Mouse (Mus musculus): ENCODE results near the gene Tekt5.

Tekt5 gene

DNA sequence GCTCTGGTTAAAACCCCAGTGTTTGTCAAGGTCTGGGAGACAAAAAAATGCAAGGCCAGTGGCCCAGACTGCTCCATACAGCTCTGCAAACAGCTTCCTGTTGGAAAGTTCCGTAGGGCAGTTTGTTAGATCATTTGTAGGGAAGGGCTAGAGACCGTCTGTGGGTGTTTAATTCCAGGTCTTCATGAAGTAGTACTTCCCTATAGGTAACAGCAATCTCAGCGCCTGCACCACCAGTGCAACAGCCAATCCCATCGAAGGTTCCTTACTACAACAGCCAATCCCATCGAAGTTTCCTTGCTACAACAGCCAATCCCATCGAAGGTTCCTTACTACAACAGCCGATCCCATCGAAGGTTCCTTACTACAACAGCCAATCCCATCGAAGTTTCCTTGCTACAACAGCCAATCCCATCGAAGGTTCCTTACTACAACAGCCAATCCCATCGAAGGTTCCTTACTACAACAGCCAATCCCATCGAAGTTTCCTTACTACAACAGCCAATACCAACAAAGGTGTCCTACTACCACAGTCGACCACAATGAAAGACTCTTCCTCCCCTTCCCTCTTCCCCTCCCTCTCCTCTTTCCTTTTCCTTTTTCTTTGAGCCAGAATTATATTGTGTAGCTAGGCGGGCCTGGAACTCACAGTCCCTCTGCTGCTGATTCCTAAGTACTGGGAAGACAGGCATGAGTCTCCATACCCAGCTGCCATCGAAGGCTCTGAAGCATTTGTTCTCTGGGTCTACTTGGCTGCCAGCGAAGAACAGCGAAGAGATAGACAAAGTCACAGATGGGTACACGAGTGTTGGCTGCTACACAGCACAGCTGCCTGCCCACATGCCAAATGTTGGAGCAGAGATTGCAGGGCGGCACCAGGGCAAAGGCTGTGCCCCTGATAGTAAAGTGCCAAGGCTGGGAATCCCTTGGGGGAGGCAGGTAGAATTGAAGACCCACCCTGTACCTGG is 58.6 kb downstream of the Tekt5 start:
- no peak for DNase-seq (ENCODE audit: low spot score)

DNA sequence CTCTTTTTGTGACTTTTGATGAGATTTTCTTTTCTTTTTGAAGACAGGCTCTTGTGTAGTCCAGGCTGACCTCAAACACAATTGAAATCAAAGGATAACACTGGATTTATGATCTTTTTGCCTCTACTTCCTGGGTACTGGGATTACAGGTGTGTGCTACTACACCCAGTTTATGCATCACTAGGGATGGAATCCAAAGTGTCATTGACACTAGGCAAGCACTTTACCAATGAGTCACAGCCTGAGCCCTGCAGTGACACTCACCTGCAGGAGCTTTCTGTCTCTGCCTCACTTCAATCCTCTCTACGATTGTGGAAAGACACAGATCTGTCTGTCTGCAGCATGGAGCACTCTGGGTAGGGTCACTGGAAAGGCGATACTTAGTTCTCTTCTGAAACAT is 59.3 kb downstream of the Tekt5 start:
- no peak for DNase-seq (ENCODE audit: low spot score)

GRCm38 (mm10) chr16:10332732-10333131 is 62.6 kb downstream of the Tekt5 start:
- no peak for DNase-seq (ENCODE audit: low spot score)

GRCm38 (mm10) chr16:10330586-10331495 is 64.4 kb downstream of the Tekt5 start:
- DNase-seq (ENCODE audit: low spot score), result peak; percentile 16

DNA sequence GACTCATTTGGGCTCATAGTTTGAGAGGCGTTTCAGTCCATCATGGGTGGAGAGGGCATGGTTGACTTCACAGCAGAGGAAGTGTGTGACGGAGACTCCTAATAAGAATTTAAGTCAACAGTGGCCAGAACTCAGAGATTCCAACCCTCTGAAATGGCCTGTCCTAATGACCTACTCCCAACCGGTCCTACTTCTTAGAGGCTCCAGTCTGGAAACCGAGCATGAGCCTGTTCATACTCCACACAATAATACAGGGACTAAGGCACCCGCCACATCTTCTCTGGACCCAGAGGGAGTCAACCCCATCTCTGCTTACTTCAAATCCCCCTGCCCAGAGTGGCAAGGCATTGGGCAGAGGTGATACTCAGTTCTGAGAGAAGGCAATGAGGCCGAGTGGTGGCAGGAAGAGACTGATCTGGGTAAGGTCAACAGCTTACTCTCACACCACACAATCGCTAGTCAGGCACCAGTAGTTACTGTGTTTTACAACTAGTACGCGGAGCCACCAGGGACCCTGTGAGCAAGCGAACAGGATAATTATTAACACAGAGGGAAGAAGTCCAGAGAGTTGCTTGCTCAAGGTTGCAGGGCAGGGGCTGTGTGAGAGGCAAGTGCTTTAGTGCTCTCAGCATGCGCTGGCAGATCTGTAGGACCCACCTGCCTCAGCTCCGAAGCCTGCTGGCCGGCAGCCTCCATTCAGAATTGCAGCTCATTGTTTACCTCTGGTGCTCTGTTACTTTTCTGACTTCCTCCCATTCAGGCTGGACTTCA is 67.5 kb downstream of the Tekt5 start:
- no peak for DNase-seq (ENCODE audit: low spot score)

DNA sequence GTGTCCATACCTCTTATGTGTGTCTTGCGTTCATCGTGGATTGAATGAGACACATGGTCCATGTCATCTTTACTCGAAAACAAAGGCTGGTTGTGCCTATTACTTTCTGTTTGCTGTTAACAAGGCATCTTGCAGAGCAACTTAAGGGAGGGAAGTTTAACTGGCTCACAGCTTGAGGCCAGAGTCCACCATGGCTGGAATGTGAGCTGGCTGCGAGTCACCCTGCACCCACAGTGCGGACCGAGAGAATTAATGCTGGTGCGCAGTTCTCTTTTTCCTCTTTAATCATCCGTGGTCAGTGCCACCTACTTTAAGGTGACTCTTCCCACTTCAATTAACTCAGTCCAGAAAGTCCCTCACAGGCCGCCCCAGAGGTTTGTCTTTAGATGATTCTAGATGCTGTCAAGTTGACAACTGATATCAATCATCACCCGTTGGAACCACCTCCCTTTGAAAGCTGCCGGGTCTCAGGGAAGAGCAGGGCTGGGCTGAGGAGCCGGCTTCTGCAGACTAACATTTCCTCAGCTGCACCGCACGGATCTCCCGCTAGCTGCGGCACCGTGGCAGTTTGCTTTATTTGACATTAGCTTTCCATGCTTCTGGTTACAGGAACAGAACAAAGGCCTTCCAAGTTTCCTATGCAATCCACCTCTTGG is 75.2 kb downstream of the Tekt5 start:
- no peak for DNase-seq (ENCODE audit: low spot score)

GRCm38 (mm10) chr16:10317197-10317544 is 78.1 kb downstream of the Tekt5 start:
- DNase-seq (ENCODE audit: low spot score), result no peak

DNA sequence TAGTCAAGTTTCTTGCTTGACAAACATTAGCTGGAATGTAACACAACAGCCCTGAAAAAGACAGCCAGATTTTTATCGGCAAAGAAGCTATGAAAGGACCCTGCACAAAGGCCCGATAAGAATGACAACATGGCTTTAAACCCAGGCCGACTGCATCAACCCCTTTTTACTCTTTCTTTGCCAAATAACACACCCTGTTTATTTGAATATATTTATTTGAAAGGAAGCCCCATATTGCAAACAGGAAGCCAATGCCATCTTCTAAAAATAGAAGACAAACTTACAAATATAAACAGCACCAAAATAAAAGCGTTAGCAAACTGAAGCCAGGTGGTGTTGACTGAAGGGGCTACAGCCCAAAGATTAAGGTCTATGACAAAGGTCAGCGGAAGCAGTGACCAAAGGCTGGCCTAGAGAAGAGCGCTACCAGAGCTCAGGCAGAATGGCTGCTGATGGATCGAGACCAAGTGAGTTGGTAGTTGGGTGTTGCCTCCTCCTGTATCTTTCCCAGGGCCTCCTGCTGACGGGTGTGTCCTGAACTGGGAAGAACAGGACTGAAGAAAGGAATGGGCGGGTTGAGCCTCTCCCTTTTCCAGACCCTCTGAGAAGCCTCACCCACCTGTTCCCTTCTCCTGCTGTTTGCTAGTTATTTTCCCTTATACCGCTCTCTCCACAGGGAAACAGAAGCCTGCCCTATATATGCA is 78.6 kb downstream of the Tekt5 start:
- no peak for DNase-seq (ENCODE audit: low spot score)

DNA sequence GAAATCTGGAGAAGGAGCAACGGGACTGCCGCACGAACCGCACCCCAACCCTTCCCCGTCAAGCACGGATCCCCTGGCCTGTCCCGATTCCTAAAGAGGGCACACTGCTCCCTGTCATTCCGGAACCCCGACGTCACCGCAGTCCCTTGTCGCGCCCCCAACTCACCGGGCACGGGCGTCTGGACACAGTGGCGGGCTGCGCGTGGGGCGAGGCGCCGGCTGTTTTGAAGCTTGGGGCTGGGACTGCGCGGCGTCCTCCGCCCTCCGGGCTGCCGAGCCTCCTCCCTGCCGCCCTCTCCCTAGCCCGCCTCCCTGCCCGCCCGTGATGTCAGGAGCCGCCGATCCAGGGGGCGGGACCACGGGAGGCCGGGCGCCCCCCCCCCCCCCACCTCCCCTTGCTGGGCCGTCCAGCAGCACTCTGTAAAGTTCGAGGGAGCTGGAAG is 81.6 kb downstream of the Tekt5 start, which contains the start of gene Emp2:
TSS of gene Emp2 (minus strand) at position 323 of the 443 bp plus-strand sequence.
- peak; percentile 77 for DNase-seq (ENCODE audit: low spot score)

- DNase-seq (ENCODE audit: low spot score), result peak; percentile 32
Observed at GRCm38 (mm10) chr16:10313226-10313625, 82.1 kb downstream of the Tekt5 start.

DNA sequence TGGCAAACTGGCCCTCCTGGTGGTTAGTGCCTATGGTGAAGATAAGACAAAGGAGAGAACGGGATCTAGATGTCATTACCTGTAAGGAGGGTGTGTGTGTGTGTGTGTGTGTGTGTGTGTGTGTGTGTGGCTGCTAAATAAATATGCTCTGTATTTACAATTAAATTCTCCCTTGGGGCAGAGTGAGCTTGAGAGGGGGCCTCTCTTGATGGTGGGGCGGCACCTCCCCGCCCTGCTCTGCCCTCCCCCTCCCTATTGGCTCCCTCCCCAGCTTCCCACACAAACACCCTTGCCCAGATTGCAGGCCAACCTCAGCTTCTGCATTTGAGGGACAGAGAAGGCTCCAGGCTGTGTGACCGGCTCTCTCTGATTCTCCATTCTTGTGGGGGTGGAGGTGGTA is 83.3 kb downstream of the Tekt5 start:
- DNase-seq (ENCODE audit: low spot score), result no peak

DNA sequence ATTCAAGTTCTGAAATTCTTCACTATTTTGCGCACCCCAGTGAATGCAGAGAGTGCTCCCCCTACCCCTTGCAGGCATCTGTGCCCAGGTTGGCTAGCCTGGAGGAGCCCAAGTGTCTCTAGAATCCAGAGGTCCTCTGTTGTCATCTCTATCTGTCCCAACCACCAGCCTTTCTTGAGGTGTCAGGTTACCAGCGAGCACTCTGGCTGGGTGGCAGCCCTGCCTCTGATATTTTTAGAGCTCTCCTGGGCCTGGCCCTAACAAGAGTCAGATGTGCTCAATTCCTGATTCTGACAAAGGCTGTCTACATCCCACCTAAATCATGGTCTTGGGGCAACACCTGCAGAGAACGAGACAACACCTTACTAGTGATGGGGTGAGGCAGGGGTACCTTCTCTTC is 84.2 kb downstream of the Tekt5 start:
- DNase-seq (ENCODE audit: low spot score), result no peak

DNA sequence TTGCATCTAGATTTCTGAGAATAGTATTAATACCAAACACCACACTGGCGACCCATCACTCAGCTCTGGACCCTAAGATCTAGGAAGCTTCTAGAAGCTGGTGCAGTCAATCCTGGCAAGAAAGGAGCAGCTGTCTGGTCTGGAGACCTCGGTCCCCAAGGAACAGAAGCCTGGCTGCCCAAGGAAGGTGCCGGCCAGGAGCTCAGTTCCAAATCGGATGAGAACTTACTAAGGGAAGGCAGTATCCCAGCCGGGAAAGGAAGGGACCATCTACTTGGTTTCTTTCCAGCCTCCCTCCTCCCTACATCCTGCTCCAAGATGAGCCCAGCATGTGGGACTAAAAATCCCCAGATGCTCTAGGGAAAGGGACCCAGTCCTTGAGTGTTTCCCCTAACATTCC is 84.8 kb downstream of the Tekt5 start:
- no peak for DNase-seq (ENCODE audit: low spot score)
